Mouse (Mus musculus): ENCODE data around the gene Vcam1.

The Vcam1 gene

DNA sequence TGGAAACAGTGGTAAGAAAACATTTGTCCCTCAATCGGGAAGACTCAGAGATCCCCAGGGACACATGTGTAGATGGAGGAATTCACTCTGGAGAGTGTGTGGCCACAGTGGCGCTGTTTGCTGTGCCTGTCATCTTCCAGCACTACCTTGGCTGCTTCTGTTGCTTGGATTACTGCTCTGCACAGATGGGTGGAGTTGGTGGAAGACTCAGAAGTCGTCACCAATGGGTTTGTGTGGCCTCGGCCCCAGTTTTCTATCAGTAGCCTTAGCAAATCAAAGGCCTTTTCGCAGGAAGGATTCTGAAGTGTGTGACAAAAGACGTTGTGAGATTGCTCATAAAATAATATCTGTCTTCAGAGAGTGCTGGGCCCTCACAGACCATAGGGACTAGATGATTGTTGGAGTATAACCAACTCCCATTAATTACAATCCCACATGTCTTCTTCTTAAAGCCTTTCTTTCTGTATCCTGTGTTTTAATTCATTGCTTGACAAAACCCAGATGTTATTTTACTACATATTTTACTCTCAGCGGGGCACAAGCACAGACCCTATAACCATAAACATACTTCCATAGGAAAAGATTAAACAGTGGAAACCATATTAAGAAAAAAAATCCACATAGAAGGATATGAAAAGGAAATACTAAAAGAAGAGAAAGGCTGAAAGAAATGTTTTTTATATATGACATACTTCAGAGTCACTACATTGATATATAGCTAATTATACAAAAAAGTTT, 48.4 kb downstream of the Vcam1 start:
- no peak for DNase-seq

- no peak for DNase-seq
Observed at GRCm38 (mm10) chr3:116080166-116080788, 49.2 kb downstream of the Vcam1 start.

DNA sequence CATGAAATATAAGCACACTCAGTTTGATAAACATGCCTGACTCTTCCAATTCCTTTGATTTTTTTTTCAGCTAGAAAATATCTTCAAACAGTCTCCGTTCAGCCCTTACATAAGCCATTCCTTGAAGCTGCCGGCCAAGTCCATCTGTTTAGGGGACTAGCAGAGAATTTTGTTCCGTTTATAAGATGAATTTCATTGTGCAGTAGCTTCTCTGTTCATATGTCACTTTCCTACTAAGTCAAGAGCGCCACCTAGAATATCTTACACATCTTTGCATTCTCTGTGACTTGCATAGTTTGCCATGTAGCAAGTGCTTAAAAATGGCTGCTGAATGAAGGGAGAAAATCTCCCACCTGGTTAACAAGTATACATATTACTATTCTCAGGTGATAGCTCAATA, 51.0 kb downstream of the Vcam1 start:
- DNase-seq = no peak

DNA sequence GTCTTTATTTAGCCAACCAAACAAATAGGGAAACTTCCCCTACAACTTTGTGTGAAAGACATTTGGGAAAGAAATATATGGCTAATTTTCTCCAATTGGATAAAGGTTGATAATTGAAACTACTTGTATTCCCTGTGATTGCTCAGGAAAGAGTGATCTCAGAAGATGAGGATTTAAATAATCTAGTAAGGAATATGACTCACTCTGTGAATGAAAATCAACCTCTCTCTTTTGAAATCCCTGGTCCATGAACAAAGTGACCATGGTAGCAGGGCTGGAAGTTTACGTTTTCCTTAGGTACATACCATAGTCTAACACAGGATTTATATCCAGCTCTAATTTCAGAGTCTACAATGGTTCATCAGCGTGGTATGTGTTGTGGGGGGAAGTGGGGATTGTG, 52.7 kb downstream of the Vcam1 start:
- no peak for DNase-seq

GRCm38 (mm10) chr3:116072584-116072983, 56.9 kb downstream of the Vcam1 start:
- no peak for DNase-seq

DNA sequence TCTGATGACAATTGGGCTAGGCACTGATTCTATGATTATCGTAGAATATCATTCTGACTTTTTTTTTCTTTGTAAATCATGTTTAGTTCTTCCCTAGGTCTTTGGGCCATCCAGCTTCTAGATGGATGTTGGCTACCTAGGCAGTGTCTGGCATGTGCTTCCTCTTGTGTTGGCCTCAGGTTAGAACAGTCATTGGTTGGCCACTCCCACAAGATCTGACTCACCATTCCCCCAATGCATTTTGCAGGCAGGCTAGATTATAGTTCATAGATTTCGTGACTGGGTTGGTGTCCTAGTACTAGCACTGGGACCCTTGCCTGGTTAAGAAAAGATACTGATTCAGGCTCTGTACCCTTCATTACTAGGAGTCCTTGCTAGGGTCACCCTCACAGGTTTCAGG, 67.3 kb downstream of the Vcam1 start:
- no peak for DNase-seq

- DNase-seq = no peak
Observed at GRCm38 (mm10) chr3:116060320-116060719, 69.2 kb downstream of the Vcam1 start.

Data from kidney, adult 9 months (tissue).